Mouse (Mus musculus): Measurements from ENCODE around the gene Cklf.

GRCm38 (mm10) chr8:104232039-104232438, 18.6 kb upstream of the Cklf start:
- TF ChIP-seq CTCF (IDR thresholded peaks at IDR 0.05; ENCODE audit: extremely low read depth, insufficient read depth, low read length) (no peak), POLR2A (IDR thresholded peaks at IDR 0.05; ENCODE audit: extremely low read depth, insufficient read depth, low read length) (no peak)

Measured in cortical plate, adult 2 months (tissue).